ENCODE assay signal across 22 mouse cellular contexts in genomic region chr8:107269617-107270139, GRCm38 (mm10). TPM values are rescaled to one million over a fixed set of nuclear protein-coding genes. Genes with fewer than 3 reads are reported as not detected.
DNase-seq lines count a peak whose midpoint lies in the region; ATAC-seq and TF ChIP-seq lines count a peak whose summit lies in the region.
"Had no signal": no experiment of that assay in that cellular context is flagged by ENCODE, and none has a peak within 500 bp of the region (broad histone marks: within the 10 kb centered on the region; RNA-seq: fewer than 3 reads in every experiment).

No protein-coding gene starts in this region.

- H3K4me3 ChIP-seq in G1E (ENCODE audit: low read depth, low read length): no peak overlapping the region
- peak overlapping the region; percentile 44 for H3K4me3 ChIP-seq in megakaryocyte, embryonic 14.5 days (replicated peaks)
- H3K4me3 ChIP-seq: embryonic facial prominence, embryonic 13.5 days; forebrain, embryonic 13.5 days; heart, embryonic 13.5 days; hindbrain, embryonic 13.5 days had no signal

- peak; percentile 40 for ATAC-seq in G1E (ENCODE audit: extremely low read depth, insufficient number of reproducible peaks, low FRiP score, poor library complexity, severe bottlenecking)
- ATAC-seq in granulocyte monocyte progenitor cell, adult 5-6 weeks (replicated peaks; ENCODE audit: poor library complexity, severe bottlenecking): peak; percentile 91
- ATAC-seq: forebrain, embryonic 13.5 days; forebrain, postnatal 0 days; hindbrain, postnatal 0 days had no signal

- H3K36me3 ChIP-seq in G1E (replicated peaks): no peaks in the 10 kb centered on the region
- H3K36me3 ChIP-seq in megakaryocyte, embryonic 14.5 days (replicated peaks; ENCODE audit: low read length): no peaks in the 10 kb centered on the region
- H3K36me3 ChIP-seq: embryonic facial prominence, embryonic 13.5 days; heart, embryonic 13.5 days; hindbrain, embryonic 13.5 days had no signal

- H3K27me3 ChIP-seq in G1E (ENCODE audit: insufficient read depth, low read length): peaks cover 12% of the 10 kb centered on the region
- H3K27me3 ChIP-seq in megakaryocyte, embryonic 14.5 days (replicated peaks): no peaks in the 10 kb centered on the region
- H3K27me3 ChIP-seq: CH12.LX; embryonic facial prominence, embryonic 13.5 days; forebrain, embryonic 13.5 days; heart, embryonic 13.5 days; hindbrain, embryonic 13.5 days had no signal

- H3K4me1 ChIP-seq in G1E (ENCODE audit: insufficient read depth, low read depth, low read length): no peaks in the 10 kb centered on the region
- peaks cover 9% of the 10 kb centered on the region for H3K4me1 ChIP-seq in megakaryocyte, embryonic 14.5 days
- H3K4me1 ChIP-seq: hindbrain, embryonic 13.5 days had no signal

- no peaks in the 10 kb centered on the region for H3K9me3 ChIP-seq in G1E (replicated peaks)
- no peaks in the 10 kb centered on the region for H3K9me3 ChIP-seq in megakaryocyte, embryonic 14.5 days
- H3K9me3 ChIP-seq: embryonic facial prominence, embryonic 13.5 days; forebrain, embryonic 13.5 days; heart, embryonic 13.5 days; hindbrain, embryonic 13.5 days had no signal

- DNase-seq in heart, adult 11 months: peak; percentile 66
- no peak for DNase-seq in heart, postnatal 14 days
- DNase-seq in G1E (ENCODE audit: low spot score): no peak
- DNase-seq in ovary, postnatal 10 days (ENCODE audit: low spot score): no peak
- no peak for DNase-seq in right cerebral cortex, postnatal 14 days
- no peak for DNase-seq in testis, postnatal 14 days (ENCODE audit: low spot score)
- DNase-seq: adrenal gland, adult 8-10 months; adrenal gland, postnatal 36 days; cerebellum, adult 11 months; cerebellum, adult 9-10 months; cerebellum, postnatal 25 days; forebrain, postnatal 0 days; gastrocnemius, postnatal 14 days; heart, postnatal 4 days had no signal

- TF ChIP-seq CTCF in G1E (IDR thresholded peaks at IDR 0.05; ENCODE audit: low read depth, low read length): no peak

- intact Hi-C loops in heart, postnatal 14 days (cut with DNase I): no loop called here

RNA-seq across cellular contexts. Expression of gene Nfat5, which starts 23.6 kb away (rescaled TPM):
- 10 to 100 TPM; 36.5 to 36.6 TPM for total RNA-seq in heart, postnatal 14 days (2021)
- total RNA-seq in G1E (2014; fragmentation: Nextera tagmentation) (53.6 and 55.3 TPM in 2 replicates), G1E (2017) (23.3 and 24.4 TPM in 2 replicates)
- polyA plus RNA-seq in G1E (2012): 1.4 TPM in 2 replicates
- 32.0 TPM in 2 replicates for total RNA-seq in granulocyte monocyte progenitor cell, adult 5-6 weeks (2014; fragmentation: Nextera tagmentation)
- total RNA-seq in granulocyte monocyte progenitor cell, adult 5-6 weeks (2017): 15.6 and 27.1 TPM in 2 replicates
- 0.41 and 0.71 TPM in 2 replicates for polyA plus RNA-seq in megakaryocyte, embryonic 14.5 days (2012; ENCODE audit: insufficient read depth, low replicate concordance)
